Mouse (Mus musculus) ovary, postnatal 14 days (tissue): Measurements from ENCODE around the gene Nrap.
A peak's percentile ranks its signal among the peaks of the same experiment; 100 is the strongest.
"Not testable (repeated sequence)": the region's sequence is repeated elsewhere in the genome, so short reads cannot be mapped to it uniquely, and the experiment has no call there.

ENCODE experiments used
- DNase-seq: peaks from one replicate; pipeline ENCODE4 v3.0.0; 2022; ENCODE audit warnings: low spot score

Gene Nrap

GRCm38 (mm10) chr19:56366168-56366567, 23.7 kb downstream of the Nrap start:
- DNase-seq = no peak

GRCm38 (mm10) chr19:56364563-56364962, 25.3 kb downstream of the Nrap start:
- no peak for DNase-seq

GRCm38 (mm10) chr19:56363721-56364460, 25.9 kb downstream of the Nrap start:
- no peak for DNase-seq

GRCm38 (mm10) chr19:56358890-56359289, 30.9 kb downstream of the Nrap start:
- no peak for DNase-seq

- not testable (repeated sequence) for DNase-seq
Observed at GRCm38 (mm10) chr19:56357374-56357708, 32.5 kb downstream of the Nrap start.

- peak; percentile 66 for DNase-seq
Observed at GRCm38 (mm10) chr19:56356480-56357373, 33.1 kb downstream of the Nrap start.

- DNase-seq = no peak
Observed at GRCm38 (mm10) chr19:56355201-56355600, 34.6 kb downstream of the Nrap start.

GRCm38 (mm10) chr19:56353689-56354088, 36.1 kb downstream of the Nrap start:
- no peak for DNase-seq

- DNase-seq = no peak
Observed at GRCm38 (mm10) chr19:56349295-56349694, 40.5 kb downstream of the Nrap start.

GRCm38 (mm10) chr19:56346750-56347149, 43.1 kb downstream of the Nrap start:
- DNase-seq = no peak

GRCm38 (mm10) chr19:56346016-56346415, 43.8 kb downstream of the Nrap start:
- no peak for DNase-seq

GRCm38 (mm10) chr19:56343869-56344563, 45.8 kb downstream of the Nrap start:
- DNase-seq = no peak

- DNase-seq = peak; percentile 61
Observed at GRCm38 (mm10) chr19:56342006-56342405, 47.8 kb downstream of the Nrap start.

- DNase-seq = no peak
Observed at GRCm38 (mm10) chr19:56336826-56337225, 53.0 kb downstream of the Nrap start.

- DNase-seq = no peak
Observed at GRCm38 (mm10) chr19:56336321-56336720, 53.5 kb downstream of the Nrap start.

GRCm38 (mm10) chr19:56326243-56326855, 63.5 kb downstream of the Nrap start:
- no peak for DNase-seq

- DNase-seq = no peak
Observed at GRCm38 (mm10) chr19:56325676-56326075, 64.2 kb downstream of the Nrap start.

- no peak for DNase-seq
Observed at GRCm38 (mm10) chr19:56321303-56321920, 68.4 kb downstream of the Nrap start.

GRCm38 (mm10) chr19:56320186-56320860, 69.5 kb downstream of the Nrap start:
- DNase-seq = no peak

GRCm38 (mm10) chr19:56319629-56320028, 70.2 kb downstream of the Nrap start:
- DNase-seq = no peak

- no peak for DNase-seq
Observed at GRCm38 (mm10) chr19:56319219-56319618, 70.6 kb downstream of the Nrap start.
